Mouse (Mus musculus) retina, postnatal 7 days (tissue): ENCODE results near the gene Epo.

Experiments
- DNase-seq: peaks from one replicate; pipeline ENCODE4 v3.0.0-alpha.2; 2012; ENCODE audit warnings: low read depth, low spot score

Gene Epo

GRCm38 (mm10) chr5:137540991-137541390, 7.9 kb upstream of the Epo start:
- no peak for DNase-seq

GRCm38 (mm10) chr5:137539291-137539801, 6.3 kb upstream of the Epo start:
- DNase-seq, result no peak

DNA sequence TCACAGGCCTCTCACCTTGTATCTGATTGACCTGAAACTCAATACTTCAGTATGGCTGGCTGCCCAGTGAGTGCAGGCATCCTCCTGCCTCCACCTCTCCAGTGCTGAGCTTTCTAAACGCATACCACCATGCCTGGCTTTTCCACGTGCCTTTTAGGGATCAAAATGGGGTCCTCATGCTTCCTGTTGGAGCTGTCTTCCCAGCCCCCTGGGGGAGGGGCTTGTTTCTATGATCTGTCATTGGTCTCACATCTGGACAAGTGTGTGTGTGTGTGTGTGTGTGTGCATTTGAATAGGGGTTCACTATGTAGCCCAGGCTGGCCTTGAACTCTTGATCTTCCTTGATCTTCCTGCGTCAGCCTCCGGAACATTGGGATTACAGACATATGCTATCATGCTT, 4.4 kb upstream of the Epo start:
- DNase-seq, result no peak

DNA sequence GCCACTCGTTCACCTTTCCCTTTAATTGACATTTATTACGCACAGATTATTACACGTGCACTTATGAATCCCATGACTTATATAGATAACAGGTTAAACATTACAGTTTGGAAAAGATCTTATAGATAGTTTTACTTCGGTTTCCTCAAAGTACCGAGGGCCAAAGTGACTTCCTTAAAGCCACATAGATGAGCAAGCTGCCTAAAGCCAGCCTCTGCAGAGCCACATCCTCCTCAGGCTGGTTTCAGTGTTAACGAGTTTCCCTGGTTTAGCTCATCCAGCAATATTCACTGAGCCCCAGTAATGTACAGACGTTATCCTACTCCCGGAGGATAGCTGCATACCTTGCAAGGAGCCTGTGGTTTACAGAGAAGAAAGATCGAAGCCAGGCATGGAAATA, 2.3 kb upstream of the Epo start:
- no peak for DNase-seq

GRCm38 (mm10) chr5:137534762-137535161, 1.7 kb upstream of the Epo start:
- no peak for DNase-seq

- DNase-seq, result no peak
Measured at GRCm38 (mm10) chr5:137532808-137533116, 280 bp downstream of the Epo start.

- no peak for DNase-seq
Measured at GRCm38 (mm10) chr5:137532131-137532807, 773 bp downstream of the Epo start.

- DNase-seq, result peak; percentile 91
Measured at GRCm38 (mm10) chr5:137531414-137532130, 1.5 kb downstream of the Epo start.

DNA sequence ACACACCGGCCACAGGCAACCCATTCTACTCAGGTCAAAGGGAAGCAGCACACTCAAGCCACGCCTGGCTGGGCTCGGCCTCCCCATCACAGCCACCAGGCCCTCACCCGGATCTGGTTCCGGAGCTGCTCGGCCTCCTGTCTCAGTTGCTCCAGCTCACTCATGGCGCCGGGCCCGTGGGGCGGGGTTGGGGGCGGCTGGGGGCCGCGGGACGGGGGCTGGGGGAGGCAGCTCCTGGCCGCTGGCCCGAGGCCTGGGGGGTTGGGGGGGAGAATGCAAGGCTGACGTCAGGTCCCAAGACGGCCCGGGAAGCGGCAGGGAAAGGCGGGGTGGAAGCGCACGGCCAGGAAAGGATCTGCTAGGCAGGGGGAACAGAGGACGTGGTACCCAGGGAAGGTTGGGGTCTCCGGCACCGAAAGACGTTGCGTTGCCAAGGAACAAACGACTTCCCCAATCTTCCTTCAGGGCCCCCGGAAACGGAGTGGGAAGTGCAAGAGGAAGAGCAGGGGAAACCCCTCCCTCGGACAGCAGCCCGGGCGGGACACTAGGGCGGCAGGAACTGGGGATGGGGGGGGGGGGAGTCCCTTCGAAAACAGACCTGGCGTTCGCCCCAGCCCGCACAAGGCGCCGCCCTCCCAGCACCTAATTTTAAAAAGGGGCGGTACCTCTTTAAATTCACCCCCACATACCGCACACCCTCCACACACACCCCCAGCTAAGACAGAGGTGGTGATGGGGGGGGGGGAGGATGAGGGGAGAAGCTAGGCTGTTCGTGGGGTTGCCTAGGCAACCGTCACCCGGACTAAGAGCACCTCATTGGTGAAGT, 2.2 kb downstream of the Epo start:
- no peak for DNase-seq

DNA sequence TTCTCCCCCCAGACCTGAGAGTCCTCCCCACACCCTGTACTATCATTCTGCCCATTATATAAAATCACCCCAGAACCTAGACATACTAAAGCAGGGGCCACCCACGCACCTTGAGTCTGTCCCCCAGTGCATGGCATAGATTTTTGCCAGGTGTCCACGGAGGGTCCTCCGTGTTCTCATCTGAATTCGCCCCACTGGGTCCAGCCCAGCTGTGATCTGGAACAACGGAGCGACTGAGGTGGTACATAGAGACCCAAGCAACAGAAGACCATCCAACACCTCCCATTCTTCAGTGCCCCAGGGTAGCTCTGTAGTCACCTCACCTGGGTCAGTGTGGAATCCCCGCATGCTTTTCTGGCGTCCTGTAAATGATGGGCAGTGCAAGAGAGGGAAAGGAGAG, 3.0 kb downstream of the Epo start:
- DNase-seq, result no peak

GRCm38 (mm10) chr5:137529221-137529995, 3.6 kb downstream of the Epo start:
- no peak for DNase-seq

- DNase-seq, result no peak
Measured at GRCm38 (mm10) chr5:137528247-137528968, 4.6 kb downstream of the Epo start.

DNA sequence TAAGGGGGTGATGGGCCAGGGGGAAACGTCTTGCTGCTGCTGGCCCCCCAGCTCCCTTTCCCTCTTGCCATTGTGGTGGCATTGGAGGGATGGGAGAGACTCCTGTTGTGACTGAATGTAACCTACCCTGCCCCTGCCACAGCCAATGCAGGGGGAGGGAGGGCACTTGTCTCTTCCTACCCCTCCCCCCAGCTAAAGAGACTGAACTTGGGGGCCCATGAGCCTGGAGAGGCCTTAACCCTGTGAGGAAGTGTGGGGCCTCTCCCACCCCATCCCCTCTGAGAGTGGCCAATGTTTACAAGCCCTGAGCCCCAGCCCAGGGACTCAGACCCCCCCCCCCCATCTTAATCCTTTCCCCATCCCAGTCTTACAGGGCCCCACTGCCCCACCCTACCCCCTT, 5.6 kb downstream of the Epo start:
- DNase-seq, result no peak

- DNase-seq, result no peak
Measured at GRCm38 (mm10) chr5:137526192-137526936, 6.7 kb downstream of the Epo start.

DNA sequence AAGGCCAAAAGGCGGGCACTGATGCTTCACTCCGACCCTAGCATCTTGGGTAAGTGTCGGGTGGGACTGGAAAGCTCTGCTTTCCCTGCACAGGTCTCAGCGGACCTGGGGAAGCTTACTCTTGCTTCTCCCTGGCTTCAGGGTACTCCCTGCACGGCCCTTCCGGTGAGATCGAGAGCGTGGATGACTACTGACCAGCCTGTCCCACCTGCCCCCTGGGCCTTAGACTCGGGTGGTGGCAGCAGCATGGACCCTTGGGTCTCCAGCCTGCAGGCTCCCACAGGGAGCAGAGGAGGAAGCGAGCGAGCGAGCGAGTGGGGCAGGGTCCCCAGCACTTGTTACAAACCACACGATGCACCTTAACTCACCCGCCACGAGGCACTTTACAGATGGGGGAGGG, 7.5 kb downstream of the Epo start:
- DNase-seq, result no peak

GRCm38 (mm10) chr5:137524671-137525070, 8.4 kb downstream of the Epo start:
- DNase-seq, result no peak

- DNase-seq, result no peak
Measured at GRCm38 (mm10) chr5:137524251-137524515, 8.9 kb downstream of the Epo start.

DNA sequence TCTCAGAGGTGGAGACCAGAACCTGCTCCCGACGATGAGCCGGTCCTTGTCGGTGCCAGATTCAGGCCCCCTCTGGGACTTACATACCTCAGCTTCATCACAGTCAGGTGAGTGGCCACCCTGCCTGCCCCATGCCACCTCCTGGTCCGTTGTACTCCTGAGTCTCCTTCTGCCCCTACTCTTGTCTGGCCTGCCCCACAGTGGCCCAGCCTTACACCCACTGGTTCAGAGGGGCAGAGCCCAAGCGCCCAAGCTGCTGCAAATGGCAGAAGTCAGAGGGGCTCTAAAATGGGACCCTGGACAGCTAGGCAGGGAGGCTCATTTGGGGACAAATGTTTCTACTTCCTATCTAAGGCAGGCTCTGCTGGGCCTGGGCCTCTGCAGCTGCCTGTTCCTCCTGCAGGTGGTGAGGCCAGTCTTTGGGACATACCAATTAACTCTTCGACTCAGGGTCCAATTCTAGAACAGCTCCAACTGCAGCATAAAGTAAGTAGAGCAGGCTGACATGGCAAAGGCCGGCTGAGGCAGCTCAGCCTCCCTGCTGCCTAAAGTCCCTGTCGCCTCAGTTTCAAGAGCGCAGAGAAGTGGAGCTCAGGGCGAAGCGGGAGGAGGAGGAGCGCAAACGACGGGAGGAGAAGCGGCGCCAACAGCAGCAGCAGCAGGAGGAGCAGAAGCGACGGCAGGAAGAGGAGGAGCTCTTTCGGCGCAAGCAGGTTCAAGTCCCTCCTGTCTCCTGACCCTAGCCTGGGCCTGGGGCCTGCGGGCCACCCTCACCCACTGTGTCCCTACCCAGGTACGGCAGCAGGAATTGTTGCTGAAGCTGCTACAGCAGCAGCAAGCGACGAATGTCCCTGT, 9.4 kb downstream of the Epo start:
- no peak for DNase-seq

DNA sequence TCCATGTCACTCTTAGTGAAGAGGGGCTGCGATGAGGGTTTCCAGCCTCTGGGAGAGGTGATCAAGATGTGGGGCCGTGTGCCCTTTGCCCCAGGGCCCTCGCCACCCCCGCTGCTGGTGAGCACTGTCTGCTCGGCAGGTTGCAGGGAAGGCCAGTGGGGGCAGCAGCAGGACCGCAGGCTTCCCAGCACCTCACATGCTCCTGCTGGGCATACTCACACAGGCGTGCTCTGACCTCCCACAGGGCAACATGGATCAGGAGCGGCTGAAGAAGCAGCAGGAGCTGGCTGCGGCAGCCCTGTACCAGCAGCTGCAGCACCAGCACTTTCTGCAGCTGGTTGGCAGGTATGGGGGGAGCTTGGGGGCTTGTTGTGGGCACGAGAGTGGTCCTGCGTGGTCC, 10.3 kb downstream of the Epo start:
- DNase-seq, result no peak

DNA sequence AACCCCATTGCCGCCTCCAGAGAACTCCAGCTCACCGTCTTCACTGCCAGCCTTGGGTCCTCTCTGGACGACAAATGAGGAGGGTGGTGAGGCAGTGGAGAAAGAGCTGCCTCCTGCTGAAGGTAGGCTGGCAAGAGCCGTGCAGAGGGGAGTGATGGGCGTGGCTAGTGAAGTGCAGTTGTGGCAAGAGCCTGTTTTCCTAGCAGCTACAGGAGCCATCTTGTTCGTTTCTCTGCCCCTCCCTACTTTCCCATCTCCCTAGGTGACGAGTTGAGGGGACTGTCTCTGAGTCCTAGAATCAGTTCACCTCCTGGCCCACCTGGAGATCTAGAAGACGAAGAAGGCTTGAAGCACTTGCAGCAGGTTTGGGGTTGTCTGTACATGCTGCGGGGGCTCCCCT, 11.2 kb downstream of the Epo start:
- DNase-seq, result no peak
